Mouse (Mus musculus): Measurements from ENCODE around the gene Pcnx.

Gene Pcnx

DNA sequence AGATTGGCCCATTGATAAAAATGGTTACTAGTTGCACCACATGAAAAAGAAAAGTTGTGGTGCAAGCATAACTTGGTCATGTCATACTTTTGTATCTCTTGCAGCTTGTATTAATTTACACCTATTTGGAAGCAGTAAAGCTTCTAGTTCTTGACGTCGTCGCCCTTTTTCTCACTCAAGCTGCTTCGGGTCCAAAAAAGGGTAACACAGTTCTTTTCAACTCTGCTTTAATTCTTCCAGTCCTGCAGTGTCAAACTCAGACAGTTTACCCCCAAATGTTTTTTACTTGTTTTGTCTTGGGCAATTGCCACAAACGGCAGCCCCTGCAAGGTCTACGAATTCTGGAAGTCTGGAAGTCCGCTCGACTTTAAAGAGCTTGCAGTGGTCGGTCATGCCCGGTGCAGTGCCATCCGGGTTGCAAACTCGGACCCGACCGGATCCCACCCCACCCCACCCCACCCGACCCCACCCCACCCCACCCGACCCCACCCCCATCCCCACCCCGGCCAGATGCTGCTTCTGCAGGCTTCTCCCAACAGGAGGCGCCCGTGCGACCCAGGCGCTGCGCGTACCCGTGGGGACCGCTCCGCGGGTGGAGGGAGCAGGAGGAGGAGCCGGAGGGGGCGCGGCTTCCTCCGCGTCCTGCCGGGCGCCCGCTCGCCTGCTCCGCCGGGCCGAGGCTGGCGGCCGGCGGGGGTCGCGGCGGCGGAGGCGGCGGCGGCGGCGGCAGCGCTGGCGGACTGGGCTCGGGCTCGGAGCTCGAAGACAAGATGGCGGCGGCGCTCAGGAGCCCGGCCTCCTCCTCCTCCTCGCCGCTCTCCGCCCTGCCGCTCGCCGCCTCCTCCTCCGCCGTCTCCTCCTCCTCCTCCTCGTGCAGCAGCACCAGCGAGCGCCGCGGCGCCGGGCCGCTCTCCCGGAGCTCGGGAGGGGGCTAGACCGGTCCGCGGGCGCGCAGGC is at the start of gene Pcnx:
Gene Pcnx, plus strand, starts transcription at position 673 of the 957 bp plus-strand sequence.
- DNase-seq, result peak; percentile 93

DNA sequence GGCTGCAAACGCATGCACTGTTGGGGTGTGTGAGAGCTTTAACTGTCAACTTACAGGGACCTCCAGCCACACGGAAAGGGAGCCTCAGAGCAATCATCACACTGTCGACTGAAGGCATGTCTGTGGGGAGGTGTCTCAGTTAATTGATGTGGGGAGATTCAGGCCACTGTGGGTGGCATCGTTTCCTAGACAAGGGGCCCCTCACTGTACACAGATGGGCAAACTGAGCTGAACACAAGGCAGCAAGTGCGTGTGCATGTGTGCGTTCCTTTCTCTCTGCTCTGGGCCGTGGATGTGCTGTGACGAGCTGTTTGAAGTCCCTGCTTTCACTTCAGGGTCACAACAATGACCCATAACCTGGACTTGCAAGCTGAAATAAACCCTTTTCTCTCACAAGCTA is 49.4 kb upstream of the Pcnx start:
- DNase-seq, result no peak

DNA sequence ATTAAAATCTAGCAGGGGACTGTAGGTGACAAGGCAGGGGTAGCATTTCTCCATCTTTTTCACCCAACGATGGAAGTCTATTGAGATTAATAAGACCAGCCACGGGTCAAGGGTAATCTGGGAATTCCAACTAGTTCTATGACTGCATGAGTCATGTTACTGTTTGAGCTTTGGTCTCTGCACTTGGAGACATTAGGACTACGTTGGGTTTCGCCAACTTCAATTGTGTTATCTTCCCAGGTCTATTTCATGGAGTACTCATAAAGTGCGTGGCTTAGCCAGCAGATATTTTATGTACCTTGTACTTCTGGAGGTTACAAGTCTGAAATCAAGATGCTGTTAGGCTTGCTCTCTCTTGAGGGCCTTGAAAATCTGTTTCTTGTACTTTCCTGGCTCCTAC is 45.1 kb upstream of the Pcnx start:
- DNase-seq, result no peak

DNA sequence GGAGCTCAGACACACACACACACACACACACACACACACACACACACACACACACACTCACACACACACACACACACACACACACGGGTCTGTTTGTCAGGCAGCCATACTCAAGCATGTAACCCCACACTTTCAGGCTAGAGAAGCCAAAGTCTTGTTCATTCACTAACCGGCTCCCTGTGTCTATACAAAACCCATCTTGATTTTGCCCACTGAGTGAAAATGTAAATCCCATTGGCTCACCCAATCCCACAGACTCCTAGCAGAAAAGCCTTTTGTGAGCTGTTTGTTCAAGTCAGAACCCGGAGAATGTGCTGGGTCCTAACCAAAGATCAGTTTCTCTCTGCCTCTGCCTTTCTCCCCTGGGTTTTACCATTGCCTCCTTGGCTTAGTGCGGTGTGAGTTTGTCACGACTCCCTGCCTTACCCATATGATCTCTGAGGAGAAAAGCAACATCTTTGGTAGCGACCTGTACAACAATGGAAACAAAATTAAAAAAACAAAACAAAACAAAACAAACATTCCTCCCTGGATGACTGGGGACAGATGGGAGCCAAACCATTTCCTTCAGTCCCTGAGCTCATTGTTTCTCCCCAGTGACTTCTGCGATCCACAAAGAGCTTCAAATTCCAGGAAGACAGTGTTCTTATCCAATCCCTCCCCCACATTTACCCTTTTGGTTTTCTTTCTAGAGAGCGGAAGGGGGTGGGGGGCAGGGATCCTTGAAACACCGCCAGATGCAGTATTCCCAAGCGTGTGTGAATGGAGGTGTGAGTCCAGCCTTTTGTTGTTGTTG is 43.3 kb upstream of the Pcnx start:
- DNase-seq, result no peak

- DNase-seq, result no peak
These were observed 42.7 kb upstream of the Pcnx start for GRCm38 (mm10) chr12:81817126-81817505.

GRCm38 (mm10) chr12:81820700-81821099 is 39.1 kb upstream of the Pcnx start:
- DNase-seq, result peak; percentile 48 to 74

DNA sequence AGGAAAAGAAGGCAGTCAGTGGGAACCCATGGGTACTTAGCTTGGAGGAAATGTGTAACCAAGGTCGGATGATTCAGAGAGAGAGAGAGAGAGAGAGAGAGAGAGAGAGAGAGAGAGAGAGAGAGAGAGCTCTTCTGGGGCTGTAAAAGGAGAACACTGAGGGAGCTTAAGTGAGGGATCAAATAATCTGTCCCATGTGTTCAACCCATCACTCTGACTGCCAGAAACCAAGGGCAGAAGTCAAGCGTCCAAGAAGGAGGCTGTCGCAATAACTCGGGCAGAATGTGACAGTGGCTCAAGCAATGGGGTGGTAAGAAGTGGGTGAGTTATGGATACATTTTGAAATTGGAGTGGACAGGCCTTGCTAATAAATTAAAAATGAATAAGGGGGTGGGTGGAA is 37.6 kb upstream of the Pcnx start:
- DNase-seq, result no peak

DNA sequence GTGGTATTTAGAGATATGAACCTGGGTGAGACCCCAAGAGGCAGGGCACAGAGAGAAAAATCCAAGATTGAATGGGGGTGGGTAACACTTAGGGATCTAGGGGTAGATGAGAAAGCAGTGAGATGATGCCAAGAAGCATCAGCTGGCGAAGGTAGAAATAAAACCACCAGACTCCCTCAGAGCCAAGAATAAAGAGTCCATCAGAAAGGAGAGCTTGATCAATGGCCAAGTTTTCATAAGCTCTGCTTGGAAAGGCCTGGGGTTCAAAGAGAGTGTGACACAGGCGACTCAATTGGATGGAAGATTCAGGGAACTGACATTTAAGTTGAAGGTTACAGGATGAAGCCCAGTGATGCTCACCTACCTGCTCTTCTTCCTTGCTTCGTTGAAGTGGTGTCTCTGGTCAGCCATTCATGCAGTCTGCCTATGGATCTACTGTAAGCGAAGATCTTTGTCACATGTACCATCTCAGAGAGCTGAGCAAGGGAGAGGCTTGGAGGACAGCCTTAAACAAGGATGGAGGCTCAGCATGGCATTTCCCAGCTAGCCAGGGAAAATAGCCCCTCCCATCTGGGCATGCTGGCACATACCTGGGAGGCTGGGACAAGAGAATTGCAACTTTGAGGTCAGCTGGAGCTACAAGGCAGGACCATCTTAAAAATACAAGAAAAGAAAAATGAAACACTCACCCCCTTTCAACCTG is 36.9 kb upstream of the Pcnx start:
- DNase-seq, result peak; percentile 65 to 83

GRCm38 (mm10) chr12:81828355-81828754 is 31.5 kb upstream of the Pcnx start:
- no peak for DNase-seq

GRCm38 (mm10) chr12:81832039-81832738 is 27.6 kb upstream of the Pcnx start:
- DNase-seq, result no peak

GRCm38 (mm10) chr12:81833094-81833493 is 26.7 kb upstream of the Pcnx start:
- no peak for DNase-seq

DNA sequence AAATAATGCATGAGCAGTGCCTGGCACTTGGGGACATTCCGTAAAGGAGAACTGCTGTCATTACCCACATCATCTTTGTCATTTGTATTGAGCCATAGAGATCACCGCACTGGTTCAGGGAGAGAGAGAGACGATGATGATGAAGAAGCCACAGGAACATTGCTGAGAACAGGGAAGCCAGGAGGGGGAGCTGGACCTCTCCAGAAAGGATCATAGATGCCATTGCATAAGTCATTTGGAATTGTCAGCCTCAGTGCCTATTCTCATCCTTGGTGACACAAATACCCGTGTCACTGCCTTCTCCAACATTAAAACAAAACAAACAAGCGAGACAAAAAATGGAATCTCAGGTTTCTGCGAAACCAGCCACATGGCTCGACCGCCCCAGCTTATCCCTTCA is 23.7 kb upstream of the Pcnx start:
- DNase-seq, result no peak

DNA sequence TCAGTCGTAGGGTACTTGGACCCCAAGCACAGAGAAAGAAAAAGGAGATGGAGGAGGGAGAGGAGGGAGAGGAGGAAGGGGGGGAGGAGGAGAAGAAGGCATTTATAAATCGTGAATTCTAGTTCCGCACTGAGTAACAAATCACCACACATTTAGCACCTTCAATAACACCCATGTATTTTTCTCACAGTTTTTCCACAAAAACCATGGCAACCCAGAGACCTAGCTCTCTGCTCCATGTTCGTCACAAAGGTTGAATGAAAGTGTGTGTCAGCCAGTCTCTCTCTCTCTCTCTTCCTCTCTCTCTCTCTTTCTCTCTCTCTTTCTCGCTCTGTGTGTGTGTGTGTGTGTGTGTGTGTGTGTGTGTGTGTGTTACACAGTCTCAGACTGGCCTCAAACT is 22.4 kb upstream of the Pcnx start:
- no peak for DNase-seq

DNA sequence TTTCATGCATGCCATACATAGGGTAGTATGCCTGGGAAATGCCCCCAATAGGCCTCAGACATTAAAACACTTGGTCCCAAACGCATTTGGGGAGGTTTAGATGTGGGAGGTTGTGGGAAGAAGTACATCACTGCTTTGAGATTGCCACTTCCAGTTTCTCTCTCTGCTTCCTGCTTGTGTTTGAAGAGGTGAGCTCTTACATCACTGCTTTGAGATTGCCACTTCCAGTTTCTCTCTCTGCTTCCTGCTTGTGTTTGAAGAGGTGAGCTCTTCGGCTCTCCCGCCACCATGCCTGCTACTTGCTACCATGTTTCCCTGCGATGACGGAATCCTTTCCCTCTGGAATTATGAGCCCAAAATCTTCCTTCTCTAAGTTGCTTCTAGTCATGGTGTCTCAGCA is 20.2 kb upstream of the Pcnx start:
- no peak for DNase-seq

DNA sequence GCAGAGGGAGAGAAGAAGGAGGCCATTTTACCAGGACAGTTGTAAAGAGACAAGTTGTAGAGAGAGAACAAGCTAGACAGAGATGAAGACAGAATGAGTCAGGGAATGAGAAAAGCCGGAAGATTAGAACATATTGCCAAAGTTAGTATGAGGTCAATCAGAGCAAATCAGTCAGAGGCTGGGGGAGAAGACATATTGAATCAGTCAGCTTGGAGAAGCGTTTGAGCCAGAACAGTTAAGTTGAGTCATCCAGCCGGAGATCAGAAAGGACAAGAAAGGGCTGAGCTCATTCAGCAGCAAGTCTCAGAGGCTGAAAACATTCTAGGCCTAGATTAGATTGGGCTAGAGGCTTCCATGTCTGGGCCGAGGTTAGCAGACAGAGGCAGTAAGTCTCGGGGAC is 18.8 kb upstream of the Pcnx start:
- DNase-seq, result no peak

DNA sequence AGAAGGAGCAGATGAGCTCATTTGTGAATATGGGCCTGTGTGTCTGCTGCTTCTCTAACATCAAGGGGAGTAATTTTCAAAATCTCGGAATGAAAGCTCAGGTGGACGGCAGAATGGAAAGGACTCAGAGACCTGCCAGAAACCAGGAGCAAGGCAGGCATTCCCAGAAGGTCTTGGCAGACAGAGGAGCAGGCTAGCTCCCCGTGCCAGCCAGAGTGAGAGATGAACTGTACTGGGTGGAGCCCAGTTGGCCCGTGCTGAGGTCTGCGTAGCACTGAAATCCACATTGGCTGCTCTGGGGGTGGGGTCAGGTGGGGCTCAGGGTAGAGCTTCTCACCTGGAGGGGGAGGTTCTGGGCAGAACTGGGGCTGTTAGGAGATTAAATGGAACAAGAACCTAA is 16.3 kb upstream of the Pcnx start:
- peak; percentile 87 for DNase-seq

GRCm38 (mm10) chr12:81844572-81844971 is 15.3 kb upstream of the Pcnx start:
- DNase-seq, result no peak

- peak in 1 of 2 experiments; percentile 42 for DNase-seq
These were observed 14.8 kb upstream of the Pcnx start for GRCm38 (mm10) chr12:81844981-81845380.

- no peak for DNase-seq
These were observed 10.2 kb upstream of the Pcnx start for GRCm38 (mm10) chr12:81849629-81850028.

DNA sequence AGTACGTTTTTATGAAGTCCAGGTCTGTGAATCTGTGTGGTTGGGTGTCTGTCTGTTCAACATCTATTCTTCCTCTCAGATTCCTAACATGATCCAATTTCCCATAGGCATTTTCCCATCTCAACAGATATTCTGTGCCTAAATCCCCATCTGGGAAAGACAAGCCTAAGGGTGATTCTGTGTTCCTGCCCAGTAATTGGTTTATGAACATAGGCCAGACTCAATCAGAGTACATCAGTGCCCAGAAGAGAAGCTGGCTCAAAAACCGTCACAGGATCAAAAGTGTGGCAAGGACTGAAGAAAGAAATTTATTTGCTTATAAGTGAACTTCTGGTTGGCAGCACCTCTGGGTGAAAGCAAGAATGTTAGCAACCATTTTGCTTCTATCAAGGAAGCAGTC is 7.3 kb upstream of the Pcnx start:
- no peak for DNase-seq

GRCm38 (mm10) chr12:81852977-81853376 is 6.8 kb upstream of the Pcnx start:
- DNase-seq, result no peak

DNA sequence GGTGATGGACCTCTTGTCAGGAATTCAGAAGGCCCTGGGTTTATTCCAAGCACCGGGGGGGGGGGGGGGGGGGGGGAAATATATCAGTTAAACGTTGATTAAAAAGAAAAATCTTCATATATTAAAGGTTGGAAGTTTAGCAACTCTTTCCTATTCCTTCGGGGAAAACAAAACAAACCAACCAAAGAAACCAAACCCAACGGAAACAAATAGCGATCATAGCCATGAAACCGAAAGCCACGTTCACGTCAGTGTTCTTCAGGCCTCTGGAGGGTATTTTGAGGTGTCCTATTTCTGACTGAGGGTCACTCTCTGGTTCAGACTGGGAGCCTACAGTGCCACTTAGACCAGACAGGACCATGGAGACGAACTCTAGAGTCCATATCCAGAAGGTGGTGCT is 6.3 kb upstream of the Pcnx start:
- DNase-seq, result no peak

DNA sequence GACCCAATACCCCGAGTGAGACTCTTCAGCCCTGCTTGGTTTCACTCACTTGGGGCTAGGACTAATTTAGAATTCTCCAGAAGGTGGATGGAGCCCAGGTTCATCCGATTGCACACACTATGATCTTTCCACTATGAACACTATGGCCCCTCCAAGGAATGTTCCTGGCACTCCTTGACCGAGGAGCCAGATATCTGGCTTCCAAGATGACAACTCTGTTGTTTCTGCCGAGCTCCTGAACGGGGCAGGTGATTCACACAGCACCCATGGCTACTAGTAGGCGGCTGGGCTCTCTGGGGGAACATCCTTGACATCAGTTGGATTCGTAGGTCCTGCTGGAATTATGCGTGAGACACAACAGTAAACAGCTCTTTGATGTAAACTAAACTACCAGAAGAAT is 4.8 kb upstream of the Pcnx start:
- DNase-seq, result no peak
